Mouse (Mus musculus) mature B cell (primary cell): Measurements from ENCODE around the gene Nog.

ENCODE experiments used
- in situ Hi-C: fragments of 300-500 bp; cut with MboI; formaldehyde crosslinking; loops from 2 replicates; pipeline ENCODE4 v1.14.3; 2019

The Nog gene

GRCm38 (mm10) chr11:89302056-89302815 is at the start of gene Nog:
Nog (minus strand) TSS chr11:89302332.
- in situ Hi-C loops: loop anchor here (10.0 kb wide), 2 partner anchors 207 to 307 kb away; partner anchors contain the start of gene Trim25

- in situ Hi-C loops: no loop called here
These were observed 38.1 kb upstream of the Nog start for GRCm38 (mm10) chr11:89340238-89340637.

- in situ Hi-C loops: no loop called here
These were observed 37.7 kb upstream of the Nog start for GRCm38 (mm10) chr11:89339783-89340182.

- in situ Hi-C loops: no loop called here
These were observed 35.8 kb upstream of the Nog start for GRCm38 (mm10) chr11:89337910-89338309.

GRCm38 (mm10) chr11:89327089-89327881 is 25.2 kb upstream of the Nog start:
- in situ Hi-C loops: no loop called here

- in situ Hi-C loops: no loop called here
These were observed 19.6 kb upstream of the Nog start for GRCm38 (mm10) chr11:89321775-89322174.

GRCm38 (mm10) chr11:89319675-89320074 is 17.5 kb upstream of the Nog start:
- in situ Hi-C loops: no loop called here

- in situ Hi-C loops: no loop called here
These were observed 16.2 kb upstream of the Nog start for GRCm38 (mm10) chr11:89318324-89318723.

GRCm38 (mm10) chr11:89317757-89318156 is 15.6 kb upstream of the Nog start:
- in situ Hi-C loops: no loop called here

GRCm38 (mm10) chr11:89314374-89314773 is 12.2 kb upstream of the Nog start:
- in situ Hi-C loops: no loop called here

GRCm38 (mm10) chr11:89312378-89312777 is 10.2 kb upstream of the Nog start:
- in situ Hi-C loops: no loop called here

- in situ Hi-C loops: no loop called here
These were observed 8.1 kb upstream of the Nog start for GRCm38 (mm10) chr11:89310217-89310616.

GRCm38 (mm10) chr11:89303421-89303820 is 1.3 kb upstream of the Nog start:
- in situ Hi-C loops: loop anchor here (10.0 kb wide), 2 partner anchors 209 to 309 kb away; partner anchors contain the start of gene Trim25

- in situ Hi-C loops: loop anchor here (10.0 kb wide), 2 partner anchors 208 to 308 kb away; partner anchors contain the start of gene Trim25
These were observed 666 bp upstream of the Nog start for GRCm38 (mm10) chr11:89302816-89303180.

- in situ Hi-C loops: loop anchor here (10.0 kb wide), 2 partner anchors 207 to 307 kb away; partner anchors contain the start of gene Trim25
These were observed 639 bp downstream of the Nog start for GRCm38 (mm10) chr11:89301331-89302055.

GRCm38 (mm10) chr11:89299784-89300775 is 2.1 kb downstream of the Nog start:
- in situ Hi-C loops: loop anchor here (10.0 kb wide), 2 partner anchors 205 to 305 kb away; partner anchors contain the start of gene Trim25

- in situ Hi-C loops: no loop called here
These were observed 2.9 kb downstream of the Nog start for GRCm38 (mm10) chr11:89299116-89299783.

- in situ Hi-C loops: no loop called here
These were observed 3.7 kb downstream of the Nog start for GRCm38 (mm10) chr11:89298285-89299010.

GRCm38 (mm10) chr11:89297521-89297920 is 4.6 kb downstream of the Nog start:
- in situ Hi-C loops: no loop called here
